Mouse (Mus musculus) heart, adult 9 months (tissue): ENCODE results near the gene Mfsd4a.

ENCODE experiments used
- DNase-seq, 2 experiments: peaks; one replicate each; pipeline ENCODE4 v3.0.0; 2022; ENCODE audit warnings: low spot score in 2 of 2

Mfsd4a gene

DNA sequence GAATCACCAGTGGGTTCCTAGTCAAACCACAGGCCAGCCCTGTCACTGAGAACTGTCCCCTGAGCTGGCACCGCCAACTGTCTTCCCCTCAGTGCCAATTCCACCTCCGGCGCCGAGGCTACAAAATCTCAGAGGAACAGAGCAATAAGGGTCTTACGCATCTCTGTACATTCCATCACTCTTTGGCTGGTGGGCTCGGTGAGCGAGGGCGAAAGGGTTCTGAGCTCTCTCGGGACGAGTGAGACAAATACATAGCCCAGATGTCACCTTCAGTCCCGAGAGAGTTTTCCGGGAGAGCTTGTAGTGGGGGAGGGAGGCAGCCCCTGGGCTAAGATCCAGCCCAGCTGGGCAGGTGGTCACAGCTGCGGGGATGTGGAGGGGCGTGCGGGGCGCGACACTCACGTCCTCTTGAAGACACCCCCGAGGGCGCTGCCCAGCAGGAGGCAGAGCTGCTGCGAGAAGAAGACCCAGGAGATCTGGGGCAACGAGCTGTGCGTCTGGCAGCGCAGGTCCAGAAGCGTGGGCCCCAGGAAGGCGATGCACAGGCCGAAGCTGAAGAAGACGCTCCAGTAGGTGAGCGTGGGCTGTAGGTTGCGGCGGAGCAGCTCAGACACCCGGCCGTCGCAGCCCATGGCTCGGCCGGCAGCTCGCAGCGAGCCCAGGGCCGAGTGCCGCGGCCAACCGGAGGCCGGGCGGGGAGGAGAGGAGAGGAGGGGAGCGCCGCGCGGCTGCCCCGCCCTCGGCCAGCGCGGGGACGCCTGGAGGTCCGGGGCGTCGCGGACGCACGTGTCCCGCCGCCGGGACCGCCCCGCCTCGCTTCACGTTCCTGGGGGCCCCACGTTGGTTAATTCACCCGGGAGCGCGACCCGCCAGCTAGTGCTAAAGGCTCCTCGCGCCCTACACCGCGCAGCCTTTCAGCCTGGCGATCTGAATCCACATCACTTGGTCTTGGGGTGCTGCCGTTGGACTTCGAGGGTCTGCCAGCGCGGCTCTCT is at the start of gene Mfsd4a:
Mfsd4a (minus strand) TSS at position 802 of the 995 bp plus-strand sequence.
- peak; percentile 33 to 43 for DNase-seq

DNA sequence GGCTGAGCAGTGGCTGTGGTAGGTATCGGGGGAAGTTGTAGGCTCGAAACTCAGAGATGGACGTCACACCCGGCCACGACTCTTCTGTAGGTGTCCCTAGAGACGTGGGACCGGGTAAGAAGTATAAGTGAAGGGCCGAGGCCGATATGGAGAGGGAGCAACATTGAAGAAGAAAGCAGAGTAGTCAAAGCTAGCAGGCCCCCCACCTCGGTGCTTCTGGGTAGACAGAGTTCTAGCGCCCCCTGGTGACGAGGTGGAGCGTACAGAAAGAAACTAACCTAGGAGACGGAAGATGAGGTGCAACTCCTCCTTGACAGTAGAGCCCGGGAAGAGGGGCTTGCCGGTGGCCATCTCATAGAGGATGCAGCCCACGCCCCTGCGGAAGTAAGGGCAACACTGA is 48.7 kb upstream of the Mfsd4a start:
- peak in 1 of 2 experiments; percentile 34 for DNase-seq

DNA sequence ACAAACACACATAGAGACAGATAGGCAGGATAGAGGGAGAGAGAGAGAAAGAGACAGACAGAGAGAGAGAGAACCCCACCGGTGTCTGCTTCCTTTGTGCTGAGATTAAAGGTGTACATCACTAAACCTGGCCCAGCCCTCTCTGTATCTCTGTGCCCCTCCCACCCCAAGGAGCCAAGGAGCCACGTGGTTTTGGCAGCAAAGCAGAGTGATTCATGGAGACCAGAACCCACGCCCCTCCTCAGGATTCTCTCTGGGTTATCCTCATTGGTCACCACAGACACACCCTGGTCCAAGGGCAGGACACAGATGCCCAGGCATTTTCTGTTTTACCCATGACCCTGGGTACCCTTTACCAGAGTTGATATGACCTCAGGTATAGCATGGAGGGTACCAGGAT is 45.2 kb upstream of the Mfsd4a start:
- no peak for DNase-seq

DNA sequence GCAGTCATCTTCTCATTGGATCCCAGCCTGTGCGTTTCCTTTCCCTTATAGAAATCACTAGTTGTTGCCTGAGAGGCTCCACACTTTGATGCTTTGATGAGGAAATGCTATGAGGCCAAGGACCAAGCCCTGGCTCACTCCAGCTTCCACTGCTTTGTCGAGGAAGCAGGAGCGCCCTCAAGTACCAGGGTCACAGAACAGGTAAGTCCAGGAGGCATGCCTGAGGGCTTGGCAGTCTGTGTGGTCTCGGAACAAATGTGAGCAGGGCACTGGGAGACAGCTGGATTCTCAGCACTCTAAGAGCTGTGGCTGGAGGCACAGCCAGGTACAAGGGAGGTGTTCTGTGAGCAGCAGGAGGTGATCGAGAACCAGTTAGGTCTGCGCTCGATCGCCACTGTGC is 44.6 kb upstream of the Mfsd4a start:
- no peak for DNase-seq

DNA sequence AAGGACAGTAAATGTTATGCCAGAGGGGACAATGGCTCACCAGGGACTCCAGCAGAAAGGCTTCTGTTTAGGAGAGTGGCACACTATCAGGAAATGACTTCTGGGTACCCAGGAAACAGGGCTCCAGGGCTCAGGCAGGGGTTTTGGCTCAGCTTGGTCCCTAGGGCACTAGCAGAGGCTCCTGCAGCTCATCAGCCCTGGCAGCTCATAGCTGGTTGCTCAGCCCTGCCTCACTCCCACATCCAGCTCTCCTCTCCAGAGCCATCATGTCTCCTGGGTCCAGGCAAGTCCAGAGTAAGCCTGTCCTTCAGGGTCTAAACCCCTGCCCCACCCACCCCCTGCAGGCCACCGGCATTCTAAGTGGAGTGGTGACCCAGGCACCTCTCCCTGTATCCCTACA is 43.5 kb upstream of the Mfsd4a start:
- DNase-seq, result no peak

DNA sequence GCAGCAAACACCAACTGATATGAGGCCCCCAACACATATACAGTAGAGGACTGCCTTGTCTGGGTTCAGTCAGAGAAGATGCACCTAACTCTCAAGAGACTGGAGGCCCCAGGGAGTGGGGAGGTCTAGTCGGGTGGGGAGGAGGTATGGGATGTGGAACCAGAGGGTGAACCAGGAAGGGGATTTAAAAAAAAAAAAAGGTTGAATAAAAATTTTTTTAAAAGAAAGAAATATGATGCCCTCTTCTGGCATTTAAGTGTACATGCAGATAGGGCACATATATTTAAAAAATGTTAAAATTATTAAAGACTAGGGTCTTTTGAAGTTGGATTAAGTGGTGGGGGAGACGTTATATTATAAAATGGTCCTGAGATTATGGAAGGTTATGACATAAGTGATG is 41.5 kb upstream of the Mfsd4a start:
- no peak for DNase-seq

DNA sequence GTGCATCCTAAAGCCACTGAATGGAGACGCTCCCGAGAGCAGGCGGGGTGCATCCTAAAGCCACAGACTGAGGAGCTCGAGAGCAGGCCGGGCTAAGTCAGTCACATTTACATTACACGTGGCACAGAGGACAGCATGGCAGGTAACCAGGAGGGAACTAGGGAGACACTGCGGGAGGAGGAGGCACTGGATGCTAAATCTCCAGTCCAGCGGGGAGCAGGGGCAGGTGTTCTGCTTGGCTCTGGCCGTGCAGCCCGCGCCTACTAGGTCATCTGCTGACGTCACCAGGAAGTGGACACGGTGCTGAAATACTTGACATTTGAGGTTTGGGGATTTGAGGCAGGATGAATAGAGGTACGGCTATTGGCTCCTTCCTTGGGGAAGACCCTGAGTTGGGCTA is 36.5 kb upstream of the Mfsd4a start:
- DNase-seq, result no peak

DNA sequence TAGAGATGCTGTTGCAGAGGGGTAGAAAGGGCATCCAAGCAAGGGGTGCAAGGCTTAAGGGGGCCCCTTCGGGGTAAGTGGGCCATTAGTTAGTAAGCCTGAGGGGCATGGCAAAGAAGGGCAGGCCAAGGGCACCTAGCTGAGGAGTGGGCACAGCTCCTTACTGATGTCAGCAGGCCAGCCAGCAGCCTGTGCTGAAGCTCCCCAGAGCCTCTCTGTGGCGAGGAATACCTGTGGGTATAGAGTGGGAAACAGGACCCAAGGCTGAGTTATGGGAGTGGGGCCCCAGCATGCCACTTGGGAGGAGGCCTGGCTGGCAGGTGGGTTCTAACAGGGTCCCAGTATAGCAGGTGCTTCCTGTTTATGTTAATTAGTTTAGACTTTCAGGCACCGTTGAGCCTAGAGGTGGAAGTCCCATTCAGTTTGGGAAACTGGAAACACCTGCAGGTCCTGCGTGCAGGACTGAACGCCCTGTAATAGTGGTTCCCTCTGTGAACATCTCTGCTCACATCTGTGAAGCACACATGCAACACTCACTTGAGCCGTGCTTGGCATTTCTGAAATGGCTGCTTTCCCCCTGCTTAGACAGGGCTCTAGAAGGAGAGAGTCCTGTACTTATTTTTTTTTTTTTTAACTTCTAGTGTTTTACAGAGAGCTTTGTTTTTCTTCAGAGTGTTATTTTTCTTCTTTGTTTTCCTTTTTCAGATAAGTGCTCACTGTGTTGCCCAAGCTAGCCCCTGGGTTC is 34.3 kb upstream of the Mfsd4a start:
- DNase-seq, result no peak

DNA sequence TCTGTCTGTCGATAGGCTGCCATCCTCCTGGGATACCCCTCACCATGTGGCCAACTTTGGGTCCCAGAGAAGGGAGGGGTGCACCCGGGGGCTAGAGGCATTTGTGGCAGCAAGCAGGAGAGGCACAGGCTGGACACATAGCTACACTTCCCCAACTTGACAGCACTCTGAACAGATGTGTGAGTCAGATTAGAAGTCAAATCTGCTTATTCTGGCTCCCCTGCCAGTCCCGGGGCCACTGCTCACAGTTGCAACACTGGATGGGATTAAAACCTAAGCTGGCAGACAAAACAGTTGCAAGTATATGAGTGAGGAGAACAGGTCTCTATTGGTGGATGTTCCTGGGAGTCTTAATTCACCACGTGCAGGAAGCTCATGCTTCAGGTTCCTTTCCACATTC is 31.9 kb upstream of the Mfsd4a start:
- no peak for DNase-seq

DNA sequence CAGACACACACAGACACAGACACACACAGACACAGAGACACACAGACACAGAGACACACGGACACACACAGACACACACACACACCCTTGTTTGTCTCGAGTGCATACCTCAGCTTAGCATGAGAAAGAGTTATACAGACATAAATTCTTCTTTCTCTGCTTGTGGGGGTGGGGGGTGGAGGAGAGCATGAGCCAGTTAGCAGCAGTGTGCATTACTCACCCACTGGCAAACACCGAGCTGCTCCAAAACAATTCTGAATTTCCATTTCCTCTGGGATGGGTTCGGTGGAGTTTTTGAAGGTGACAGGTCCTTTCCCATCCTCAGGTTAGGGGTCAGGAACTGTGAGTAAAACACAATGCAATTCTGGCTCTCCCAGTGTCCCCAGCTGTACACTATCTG is 31.2 kb upstream of the Mfsd4a start:
- no peak for DNase-seq

DNA sequence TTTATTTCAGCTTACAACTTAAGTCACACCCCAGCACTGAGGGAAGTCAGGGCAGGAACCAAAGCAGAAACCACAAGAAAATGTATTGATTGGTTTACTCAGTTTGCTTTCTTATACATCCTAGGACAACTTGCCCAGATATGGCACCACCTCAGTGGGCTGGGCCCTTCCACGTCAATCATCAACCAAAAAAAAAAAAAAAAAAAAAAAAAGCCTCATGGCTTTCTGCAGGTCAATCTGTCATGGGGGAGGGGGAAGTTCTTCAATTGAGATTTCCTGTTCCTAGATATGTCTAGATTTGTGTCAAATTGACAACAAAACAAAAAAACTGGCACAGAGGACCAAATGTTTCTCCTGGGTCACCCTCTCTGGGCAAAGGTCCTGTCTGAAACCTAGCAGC is 30.2 kb upstream of the Mfsd4a start:
- no peak for DNase-seq

DNA sequence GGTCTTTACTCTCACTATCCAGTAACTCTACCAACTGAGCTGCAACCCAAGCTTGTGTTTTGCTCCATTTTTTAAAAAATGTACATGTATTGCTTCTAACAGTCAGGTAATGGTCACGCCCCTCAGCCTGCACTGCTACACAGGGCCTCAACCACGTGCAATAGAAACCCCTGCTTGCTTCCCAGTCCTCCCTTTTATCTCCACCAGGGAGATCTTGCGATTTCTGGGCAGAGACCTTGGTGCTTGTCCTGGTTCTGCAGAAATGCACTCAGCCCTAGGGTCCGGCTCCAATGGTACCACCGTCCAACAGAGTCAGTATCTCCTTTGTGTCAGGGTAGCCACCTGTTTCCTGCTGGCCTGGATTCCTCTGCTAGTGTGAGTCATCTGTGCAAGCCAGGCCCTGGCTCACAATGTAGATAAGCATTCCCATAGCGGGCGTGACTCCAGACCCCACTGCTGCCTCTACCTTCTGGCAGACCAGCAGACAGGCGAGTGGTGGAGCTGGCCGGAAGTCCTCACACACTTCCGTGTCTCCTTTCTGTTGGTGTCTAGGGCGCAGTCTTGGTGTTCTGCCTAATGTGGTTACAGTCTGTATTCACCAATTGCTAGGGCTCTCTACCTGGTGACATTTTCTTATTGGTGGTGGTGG is 27.6 kb upstream of the Mfsd4a start:
- DNase-seq, result peak; percentile 67 to 80

DNA sequence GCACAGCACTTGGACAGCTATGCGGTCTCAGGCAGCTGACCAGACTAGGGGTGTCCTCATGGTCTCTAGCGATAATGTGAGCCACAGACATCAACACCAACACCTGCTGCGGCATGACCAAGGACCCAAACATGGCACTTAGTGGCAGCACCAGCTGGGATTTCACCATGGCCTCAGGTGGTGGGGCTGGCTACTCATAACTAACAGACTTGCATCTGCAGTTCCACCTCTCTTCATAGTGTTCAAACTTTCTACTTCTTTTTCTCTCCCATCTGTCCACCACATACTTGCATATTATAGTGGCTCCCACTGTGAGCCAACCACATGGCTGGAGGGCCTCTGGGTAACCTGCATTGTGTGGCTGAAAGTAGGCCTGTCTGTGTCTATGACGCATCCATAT is 25.4 kb upstream of the Mfsd4a start:
- DNase-seq, result no peak

DNA sequence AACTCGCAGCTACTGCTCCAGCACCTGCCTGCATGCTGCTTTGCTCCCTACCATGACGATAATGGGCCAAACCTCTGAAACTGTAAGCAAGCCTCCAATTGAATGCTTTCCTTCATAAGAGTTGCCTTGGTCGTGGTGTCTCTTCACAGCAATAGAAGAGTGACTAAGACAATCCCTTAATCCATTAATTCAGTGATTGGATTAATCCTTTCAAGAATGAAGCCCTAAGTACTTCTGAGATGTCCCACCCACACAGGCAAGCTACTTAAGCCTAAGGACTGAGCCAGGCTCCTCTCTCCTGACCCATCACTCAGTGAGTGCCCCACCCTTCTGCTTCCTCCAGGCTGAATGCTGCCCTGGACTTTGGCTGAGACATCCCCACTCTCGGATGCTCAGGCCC is 22.4 kb upstream of the Mfsd4a start:
- DNase-seq, result no peak

DNA sequence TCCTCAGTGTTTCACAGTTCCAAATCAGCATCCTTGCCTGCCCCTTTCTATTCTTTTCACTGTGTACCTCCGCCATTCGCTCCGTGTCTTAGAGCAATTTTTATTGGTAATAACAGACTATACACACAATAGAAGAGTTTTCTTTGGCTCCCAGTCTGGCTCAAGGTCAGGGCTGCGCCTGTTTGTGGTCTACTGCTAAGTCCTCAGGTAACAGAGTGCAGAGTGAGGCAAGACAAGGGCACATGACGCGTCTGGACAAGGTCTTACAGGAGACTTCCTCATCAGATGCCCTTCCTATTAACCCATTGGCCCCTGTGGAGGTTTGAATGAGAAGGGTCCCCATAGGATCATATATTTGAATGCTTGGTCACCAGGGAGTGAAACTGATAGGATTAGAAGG is 21.9 kb upstream of the Mfsd4a start:
- DNase-seq, result no peak

DNA sequence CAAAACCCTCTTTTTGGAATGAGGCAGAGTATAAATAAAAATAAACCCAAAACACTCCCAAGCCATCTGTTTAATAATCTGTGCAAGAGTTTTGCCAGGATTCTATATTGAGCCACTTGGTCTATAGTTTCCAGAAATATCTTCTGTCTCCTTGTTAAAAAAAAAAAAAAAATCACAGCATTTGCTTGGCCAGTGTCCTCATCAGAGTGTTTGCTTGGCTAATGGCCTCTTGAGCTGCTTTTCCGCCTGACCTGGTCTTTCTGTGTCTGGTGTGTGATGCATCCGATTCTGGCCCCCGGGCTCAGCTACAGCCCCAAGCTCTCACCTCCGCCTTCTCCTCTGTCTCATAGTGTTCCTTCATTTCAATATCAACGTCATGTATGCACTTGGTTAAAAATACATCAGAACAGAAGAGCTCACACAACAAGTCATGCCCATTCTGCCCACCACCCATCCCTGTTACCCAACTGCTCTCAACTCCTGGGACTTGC is 20.4 kb upstream of the Mfsd4a start:
- DNase-seq, result no peak

DNA sequence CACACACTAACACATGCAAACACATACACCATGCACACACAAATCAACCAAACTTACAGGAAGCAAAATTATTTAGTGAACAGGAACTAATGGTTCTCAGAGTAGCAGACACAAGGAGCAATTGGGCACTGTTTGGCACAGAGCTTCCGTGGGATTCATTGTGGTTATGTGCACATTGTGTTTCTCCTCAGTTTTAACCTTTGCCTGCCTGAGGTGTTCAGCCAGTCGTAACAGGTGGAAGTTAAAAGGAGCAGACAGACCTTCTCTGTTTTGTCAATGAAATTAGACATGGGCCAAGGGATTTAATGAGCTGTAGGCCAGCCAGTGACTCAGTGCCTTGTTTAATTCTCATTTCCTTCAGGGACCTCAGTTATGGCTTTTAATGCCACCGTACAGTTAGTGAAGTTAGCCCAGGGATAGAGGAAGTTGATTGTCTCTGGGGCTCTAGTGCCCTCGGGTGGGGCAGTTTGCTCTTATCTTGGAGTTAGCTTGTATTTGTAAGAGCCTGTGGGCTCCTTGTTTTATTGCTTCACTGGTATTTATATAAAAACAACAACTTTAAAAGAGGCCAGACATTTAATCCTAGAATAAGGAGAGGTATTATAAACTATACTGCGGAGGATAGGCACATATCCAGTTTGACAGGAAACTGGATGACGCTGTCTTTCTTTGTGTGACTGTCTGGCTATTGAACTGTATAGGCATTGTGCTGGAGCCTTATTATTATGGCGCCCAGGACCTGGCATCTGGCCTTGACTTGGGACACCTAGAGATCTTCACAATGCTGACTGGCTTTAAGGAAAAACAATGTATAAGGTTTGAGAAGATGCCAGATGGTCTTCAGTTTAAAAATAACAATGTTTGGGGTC is 17.6 kb upstream of the Mfsd4a start:
- DNase-seq, result no peak

DNA sequence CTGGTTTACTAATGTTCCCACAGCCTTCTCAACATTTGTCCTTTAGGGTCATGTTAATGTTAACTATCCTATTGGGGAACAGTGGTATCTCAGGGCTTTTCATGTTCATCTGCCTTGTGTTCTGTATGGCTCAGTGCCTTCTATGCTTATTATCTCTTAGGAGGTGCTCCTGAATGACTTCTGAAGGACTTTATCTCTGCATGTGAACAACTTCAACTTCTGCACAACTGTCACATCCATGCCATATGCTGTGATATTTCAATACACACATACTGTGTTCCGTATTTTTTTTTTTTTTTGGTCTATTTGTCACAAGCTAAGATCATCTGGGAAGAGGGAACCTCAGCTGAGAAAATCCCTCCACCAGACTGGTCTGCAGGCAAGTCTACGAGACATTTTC is 10.6 kb upstream of the Mfsd4a start:
- DNase-seq, result no peak

DNA sequence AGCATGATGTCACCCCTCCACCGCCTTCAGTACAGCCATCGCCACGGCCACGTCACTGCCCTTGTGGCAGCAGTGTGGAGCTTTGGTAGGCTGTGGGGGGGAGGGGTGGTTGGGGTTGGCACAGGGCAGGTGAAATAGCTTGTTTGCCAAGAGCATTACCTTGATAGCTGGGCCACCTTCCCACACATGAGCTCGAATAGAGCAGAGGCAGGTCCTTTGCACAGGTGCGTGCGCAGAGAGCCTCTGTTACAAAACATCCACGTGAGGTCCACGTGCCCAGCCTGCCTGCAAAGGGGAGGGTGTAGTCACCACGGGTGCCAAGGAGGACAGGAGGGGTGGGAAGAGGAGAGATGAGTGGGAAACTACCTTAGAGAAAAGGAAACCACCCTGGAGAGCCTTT is 7.7 kb upstream of the Mfsd4a start:
- DNase-seq, result no peak

DNA sequence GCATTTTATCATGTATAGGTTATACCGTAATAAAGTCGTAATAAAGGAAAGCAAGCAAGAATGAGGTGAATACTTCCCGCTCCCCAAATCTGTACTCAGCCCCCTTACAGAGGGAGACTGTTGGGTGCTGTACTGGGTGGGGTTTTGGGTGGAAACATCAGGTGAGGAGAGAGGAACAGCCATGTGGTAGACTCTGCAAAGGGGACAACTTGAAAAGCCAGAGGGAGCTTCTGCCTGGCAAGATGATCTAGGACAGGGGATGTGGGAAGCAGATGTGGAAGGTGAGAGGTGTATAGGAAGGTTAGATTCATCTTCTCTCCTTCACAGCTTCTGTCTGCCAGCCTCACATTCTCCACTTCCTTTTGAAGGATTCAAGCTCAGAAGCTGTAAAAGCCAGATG is 2.8 kb upstream of the Mfsd4a start:
- DNase-seq, result no peak

DNA sequence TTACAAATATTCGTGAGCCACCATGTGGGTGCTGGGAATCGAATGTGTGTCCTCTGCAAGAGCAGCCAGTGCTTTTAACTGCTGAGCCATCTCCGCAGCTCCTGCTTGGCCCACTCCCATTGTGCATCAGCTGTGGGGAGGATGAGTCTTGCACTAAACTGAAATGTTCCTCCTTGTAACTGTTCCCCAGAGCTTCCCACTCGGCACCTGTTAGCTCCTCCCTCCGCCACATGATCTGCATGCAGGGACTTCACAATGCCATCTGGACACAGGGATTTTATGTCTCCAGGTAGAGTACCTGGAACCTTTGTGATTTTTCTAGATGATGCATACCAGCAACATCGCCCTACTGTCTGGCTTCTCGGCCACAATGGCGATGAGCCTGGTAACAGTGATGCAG is 1.6 kb upstream of the Mfsd4a start:
- DNase-seq, result no peak
